Comparison of ENCODE assay signal across 8 mouse cellular contexts in the genomic region with DNA sequence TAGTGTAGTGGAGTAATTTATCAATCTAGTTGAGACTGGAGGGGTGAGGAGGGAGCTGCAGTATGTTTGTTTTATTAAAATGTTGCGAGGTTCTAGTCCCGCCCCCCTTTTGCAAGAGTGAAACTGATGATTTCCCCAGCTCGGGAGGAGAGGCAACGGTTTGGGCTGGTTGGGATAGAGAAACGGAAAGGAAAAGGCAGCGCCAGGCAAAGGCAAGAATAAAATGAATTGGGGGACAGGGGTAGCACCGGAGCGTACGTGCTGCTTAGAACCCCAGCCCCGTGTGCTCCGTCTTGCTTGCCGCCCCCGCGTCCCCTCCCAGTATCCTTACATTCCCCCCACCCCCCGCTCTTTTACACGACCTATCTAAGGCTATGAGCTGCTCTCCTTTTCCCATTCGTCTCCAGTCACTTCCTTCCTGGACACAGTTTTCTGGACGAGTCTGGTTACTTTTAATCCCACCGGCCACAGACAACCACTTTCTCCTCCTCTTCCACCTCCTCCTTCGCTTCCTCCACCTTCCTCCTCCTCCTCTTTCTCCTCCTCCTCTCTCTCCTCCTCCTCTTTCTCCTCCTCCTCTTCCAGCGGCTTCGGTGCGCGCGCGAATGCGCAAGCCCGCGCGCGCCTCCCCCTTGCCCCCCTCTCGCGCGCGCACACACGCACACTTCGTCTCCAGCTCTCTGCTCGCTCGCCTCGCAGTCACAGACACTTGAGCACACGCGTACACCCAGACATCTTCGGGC. TPM values are rescaled to one million over a fixed set of nuclear protein-coding genes. Genes with fewer than 3 reads are reported as not detected.
DNase-seq lines count a peak whose midpoint lies in the region; ATAC-seq and TF ChIP-seq lines count a peak whose summit lies in the region.

No protein-coding gene starts in this region.

- H3K27me3 ChIP-seq in hindbrain, embryonic 15.5 days: no peaks in the 10 kb centered on the region

- no peak for TF ChIP-seq CTCF in gastrocnemius, adult 2 months (IDR thresholded peaks at IDR 0.05)

- peak; percentile 66 to 75 for DNase-seq in adrenal gland, adult 18-20 months (ENCODE audit: low spot score in 2 of 2)
- peak; percentile 75 to 87 for DNase-seq in cerebellum, postnatal 25 days
- peak; percentile 83 for DNase-seq in gastrocnemius, adult 2 months
- peak; percentile 70 to 89 for DNase-seq in left cerebral cortex, postnatal 10 days (ENCODE audit: extremely low spot score in 1 of 2, low spot score in 2 of 2)
- peak; percentile 83 for DNase-seq in right cerebral cortex, adult 18-20 months

- H3K4me3 ChIP-seq in gastrocnemius, adult 2 months: peak overlapping the region; percentile 70
- H3K4me3 ChIP-seq in hindbrain, embryonic 15.5 days: peak overlapping the region; percentile 64

- no peaks in the 10 kb centered on the region for H3K9me3 ChIP-seq in hindbrain, embryonic 15.5 days

- peak overlapping the region; percentile 93 for H3K27ac ChIP-seq in gastrocnemius, adult 2 months
- H3K27ac ChIP-seq in hindbrain, embryonic 15.5 days (replicated peaks): peak overlapping the region; percentile 83

- peak; percentile 87 for ATAC-seq in hindbrain, embryonic 15.5 days (ENCODE audit: low FRiP score, low read depth)
- peak; percentile 76 for ATAC-seq in megakaryocyte, adult 5-6 weeks (ENCODE audit: poor library complexity, severe bottlenecking)
- ATAC-seq in activated CD4-positive, CD25-positive, alpha-beta regulatory T cell, adult 4 months: no peak

- peaks cover 6% of the 10 kb centered on the region for H3K4me1 ChIP-seq in hindbrain, embryonic 15.5 days (replicated peaks)

- under 1% methylated on average over 43 of the region's 43 CpGs for WGBS in hindbrain, embryonic 15.5 days

- intact Hi-C loops in gastrocnemius, adult 2 months (cut with DNase I): no loop called here
- intact Hi-C loops in left cerebral cortex, postnatal 10 days (cut with DNase I): loop anchor here (2.0 to 10.0 kb wide), 6 partner anchors 400 to 1740 kb away; no protein-coding TSS in a partner anchor

- H3K4me2 ChIP-seq in hindbrain, embryonic 15.5 days: peak overlapping the region; percentile 79

- H3K36me3 ChIP-seq in hindbrain, embryonic 15.5 days: no peaks in the 10 kb centered on the region

- H3K9ac ChIP-seq in hindbrain, embryonic 15.5 days: peak overlapping the region; percentile 64

RNA-seq across cellular contexts. Expression of a gene that starts 20.5 kb away (rescaled TPM):
- 10 to 100 TPM; 25.8 to 30.8 TPM for total RNA-seq in adrenal gland, adult 18-20 months (2021)
- total RNA-seq in gastrocnemius, adult 2 months (2021): 100 to 1,000 TPM; 354 to 497 TPM
- 33.4 and 38.6 TPM in 2 replicates for polyA plus RNA-seq in hindbrain, embryonic 15.5 days (2015; fragmentation: Nextera tagmentation; extraction: Ambion mirVana)
- total RNA-seq in left cerebral cortex, postnatal 10 days (2021): 1,000 to 10,000 TPM; 1,053 to 1,235 TPM
- total RNA-seq in megakaryocyte, adult 5-6 weeks (2015): 52.8 and 57.4 TPM in 2 replicates
- total RNA-seq in megakaryocyte, adult 5-6 weeks (2017): 86.5 and 89.1 TPM in 2 replicates
- polyA plus RNA-seq in activated CD4-positive, CD25-positive, alpha-beta regulatory T cell, adult 4 months (2017; shearing (Covaris generic)): 1 to 10 TPM; 1.3 to 8.5 TPM
